Mouse (Mus musculus) liver, postnatal 0 days (tissue): ENCODE results near the gene Spag5. TPM values are rescaled to one million over a fixed set of nuclear protein-coding genes. Genes with fewer than 3 reads are reported as not detected.
A peak's percentile ranks its signal among the peaks of the same experiment; 100 is the strongest.
"Not testable (repeated sequence)": the region's sequence is repeated elsewhere in the genome, so short reads cannot be mapped to it uniquely, and the experiment has no call there.

Experiments used
- ATAC-seq: fragments of 200-750 bp; cut with Nextera tagmentation; 2 replicates; pipeline ENCODE4 v1.8.0; 2017; ENCODE audit warnings: mild to moderate bottlenecking, moderate library complexity
- DNase-seq: peaks from one replicate; pipeline ENCODE4 v3.0.0-alpha.2; 2016
- H3K27ac ChIP-seq: fragments of 300-500 bp; sonication (generic); 2 replicates; pipeline ENCODE4 v1.5.1; 2014; ENCODE audit warnings: antibody characterized with exemption, moderate library complexity, mild to moderate bottlenecking, low read depth
- H3K27me3 ChIP-seq: fragments of 300-500 bp; sonication (generic); 2 replicates; pipeline ENCODE4 v1.6.1; 2014; ENCODE audit warnings: low read length, control low read depth, mixed read lengths; ENCODE audit not compliant: insufficient read depth
- H3K36me3 ChIP-seq: fragments of 300-500 bp; sonication (generic); replicated peaks from 2 replicates; pipeline ENCODE4 v1.6.1; 2014; ENCODE audit warnings: mild to moderate bottlenecking, control low read depth, low read length, moderate library complexity, mixed read lengths; ENCODE audit not compliant: insufficient read depth
- H3K4me1 ChIP-seq: fragments of 300-500 bp; sonication (generic); 2 replicates; pipeline ENCODE4 v1.6.1; 2014; ENCODE audit warnings: antibody characterized with exemption, mild to moderate bottlenecking, control low read depth; ENCODE audit not compliant: insufficient read depth
- H3K4me2 ChIP-seq: fragments of 300-500 bp; sonication (generic); 2 replicates; pipeline ENCODE4 v1.6.1; 2014; ENCODE audit warnings: low read depth, mild to moderate bottlenecking, low read length, moderate library complexity, mixed read lengths
- H3K4me3 ChIP-seq: fragments of 300-500 bp; sonication (generic); 2 replicates; pipeline ENCODE4 v1.5.1; 2014; ENCODE audit warnings: low read depth, low read length
- H3K9ac ChIP-seq: fragments of 300-500 bp; sonication (generic); replicated peaks from 2 replicates; pipeline ENCODE4 v1.6.1; 2014; ENCODE audit warnings: mild to moderate bottlenecking, moderate library complexity
- H3K9me3 ChIP-seq: fragments of 300-500 bp; sonication (generic); 2 replicates; pipeline ENCODE4 v1.6.1; 2016; ENCODE audit warnings: mild to moderate bottlenecking, control low read depth, low read length, mixed read lengths
- CTCF ChIP-seq: sonication (generic); IDR thresholded peaks from 2 replicates; pipeline ENCODE4 v1.5.1; 2016; ENCODE audit warnings: antibody characterized with exemption, low read depth
- EP300 ChIP-seq: IDR thresholded peaks from 2 replicates; pipeline ENCODE4 v1.6.1; 2016; ENCODE audit warnings: antibody characterized with exemption, low read depth, mild to moderate bottlenecking
- WGBS: fragments of 180-500 bp; shearing (Covaris S2); extraction: QIAGEN DNeasy Blood & Tissue Kit; methylation state at CpG from one replicate; pipeline ENCODE4 v1.1.7; 2014; ENCODE audit not compliant: insufficient replicate concordance; 5-methylcytosine and 5-hydroxymethylcytosine counted together
- polyA plus RNA-seq: library from polyadenylated mRNA; unstranded; fragments of >200 nt; fragmentation: Nextera tagmentation; extraction: Ambion mirVana; gene quantifications from 2 replicates; pipeline ENCODE4 v1.2.1, GENCODE M21; 2015

Gene Spag5
- polyA plus RNA-seq, 1 experiment from 2014 or later = 11.4 TPM

DNA sequence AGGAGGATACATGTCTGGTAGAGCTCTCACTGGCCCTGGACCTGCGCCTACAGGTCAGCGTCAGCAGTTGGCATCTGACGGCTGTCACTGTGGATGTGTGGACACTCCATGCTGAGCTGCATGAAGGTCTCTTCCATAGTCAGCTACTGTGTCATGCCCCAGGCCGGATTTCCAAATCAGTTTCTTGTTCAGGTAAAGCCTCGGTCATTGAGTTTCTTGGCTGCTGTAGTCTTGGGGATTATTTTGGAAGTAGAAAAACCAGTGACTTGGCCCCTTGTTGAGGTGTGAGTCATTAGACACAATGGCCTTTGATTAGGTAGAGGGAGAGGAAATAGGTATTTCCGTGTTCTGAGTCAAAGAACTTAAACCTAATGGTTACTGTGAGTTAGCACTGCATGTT lies 35.8 kb upstream of the Spag5 start:
- Histone ChIP-seq H3K27me3 (no peaks in the 10 kb centered on the region), H3K9me3 (no peaks in the 10 kb centered on the region), H3K4me1 (0 out of 2 replicates have a peak, but pooled peaks cover 5% of the 10 kb centered on the region), H3K4me3 (no peak overlapping the region), H3K27ac (no peak overlapping the region), H3K4me2 (no peak overlapping the region), H3K9ac (no peak overlapping the region), H3K36me3 (peaks cover 54% of the 10 kb centered on the region)
- DNase-seq = no peak
- no peak for ATAC-seq
- TF ChIP-seq CTCF (no peak), EP300 (no peak)
- 90% methylated on average over 6 of the region's 6 CpGs for WGBS

DNA sequence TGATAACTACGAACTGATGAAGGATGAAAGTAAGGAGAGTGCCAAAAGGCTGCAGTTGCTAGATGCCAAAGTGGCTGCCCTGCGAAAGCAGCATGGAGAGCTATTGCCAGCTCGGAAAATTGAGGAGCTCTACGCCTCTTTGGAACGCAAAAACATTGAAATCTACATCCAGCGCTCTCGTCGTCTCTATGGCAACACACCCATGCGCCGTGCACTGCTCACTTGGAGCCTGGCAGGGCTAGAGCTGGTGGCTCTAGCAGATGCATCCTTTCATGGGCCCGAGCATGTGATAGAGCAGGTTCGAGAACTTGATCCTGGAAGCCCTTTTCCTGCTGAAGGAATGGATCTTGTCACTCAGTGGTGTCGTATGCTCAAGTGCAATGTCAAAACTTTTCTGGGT lies 29.3 kb upstream of the Spag5 start:
- TF ChIP-seq CTCF = no peak
- TF ChIP-seq EP300 = no peak
- no peak for ATAC-seq
- WGBS = 85% methylated on average over 13 of the region's 13 CpGs
- no peak overlapping the region for H3K4me2 ChIP-seq
- DNase-seq = no peak
- H3K9ac ChIP-seq = no peak overlapping the region
- H3K36me3 ChIP-seq = peaks cover 82% of the 10 kb centered on the region
- H3K4me3 ChIP-seq = no peak overlapping the region
- no peaks in the 10 kb centered on the region for H3K9me3 ChIP-seq
- H3K27ac ChIP-seq = no peak overlapping the region
- no peaks in the 10 kb centered on the region for H3K27me3 ChIP-seq
- H3K4me1 ChIP-seq = no peaks in the 10 kb centered on the region

DNA sequence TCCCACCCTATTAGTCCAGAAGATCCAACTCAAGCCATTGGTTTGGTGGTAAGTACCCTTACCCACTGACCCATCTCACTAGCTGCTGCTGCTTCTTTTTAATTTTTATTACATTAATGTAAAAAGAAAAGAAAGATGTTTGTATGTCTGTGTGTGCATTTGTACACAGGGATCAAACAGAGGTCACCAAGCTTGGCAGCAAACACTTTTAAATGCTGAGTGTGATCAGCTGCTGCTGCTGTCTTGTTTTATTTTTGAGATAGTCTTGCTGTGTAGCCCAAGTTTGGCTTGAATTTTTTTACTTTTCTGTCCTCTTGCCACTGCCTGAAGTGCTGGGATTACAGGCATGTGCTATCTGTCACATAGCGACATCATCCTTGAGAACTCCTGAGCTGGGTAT lies 25.7 kb upstream of the Spag5 start:
- no peak overlapping the region for H3K27ac ChIP-seq
- no peak overlapping the region for H3K4me2 ChIP-seq
- H3K9me3 ChIP-seq = no peaks in the 10 kb centered on the region
- H3K9ac ChIP-seq = no peak overlapping the region
- 100% methylated on average over 1 of the region's 1 CpGs for WGBS
- no peaks in the 10 kb centered on the region for H3K4me1 ChIP-seq
- H3K4me3 ChIP-seq = no peak overlapping the region
- TF ChIP-seq EP300 (no peak), CTCF (no peak)
- DNase-seq (no peak), ATAC-seq (no peak)
- H3K36me3 ChIP-seq = peaks cover 90% of the 10 kb centered on the region
- no peaks in the 10 kb centered on the region for H3K27me3 ChIP-seq

DNA sequence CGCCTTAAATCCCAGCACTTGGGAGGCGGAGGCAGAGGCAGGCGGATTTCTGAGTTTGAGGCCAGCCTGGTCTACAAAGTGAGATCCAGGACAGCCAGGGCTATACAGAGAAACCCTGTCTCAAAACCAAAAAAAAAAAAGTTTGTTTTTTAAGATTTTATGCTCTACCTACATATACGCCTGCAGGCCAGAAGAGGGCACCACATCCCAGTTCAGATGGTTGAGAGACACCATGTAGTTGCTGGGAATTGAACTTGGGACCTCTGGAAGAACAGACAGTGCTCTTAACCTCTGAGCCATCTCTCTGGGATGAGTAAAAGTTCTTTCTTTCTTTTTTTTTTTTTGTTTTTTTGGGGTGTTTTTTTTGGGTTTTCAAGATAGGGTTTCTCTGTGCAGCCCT lies 25.2 kb upstream of the Spag5 start:
- 95% methylated on average over 4 of the region's 4 CpGs for WGBS
- not testable (repeated sequence) for H3K27ac ChIP-seq, H3K27me3 ChIP-seq, H3K4me3 ChIP-seq, H3K9ac ChIP-seq, DNase-seq, H3K4me1 ChIP-seq, H3K4me2 ChIP-seq, ATAC-seq, H3K9me3 ChIP-seq
- H3K36me3 ChIP-seq = peaks cover 93% of the 10 kb centered on the region
- peak; percentile 51 for TF ChIP-seq CTCF

DNA sequence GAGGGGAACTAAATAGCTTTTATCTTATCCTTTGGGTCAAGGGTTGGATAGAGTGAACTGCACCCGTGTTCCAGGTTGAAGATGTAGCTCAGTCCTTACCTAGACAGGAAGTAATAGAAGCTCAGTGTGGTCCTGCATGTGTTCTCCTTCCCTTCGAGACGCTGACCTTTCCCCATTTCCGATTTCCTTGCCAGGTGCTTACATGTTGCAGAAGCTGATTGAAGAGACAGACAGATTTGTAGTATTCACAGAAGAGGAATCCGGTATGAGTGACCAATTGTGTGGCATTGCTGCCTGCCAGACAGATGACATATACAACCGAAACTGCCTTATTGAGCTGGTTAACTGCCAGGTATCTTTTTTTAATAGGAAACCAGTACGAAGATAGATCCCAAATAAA lies 22.5 kb upstream of the Spag5 start:
- no peak for TF ChIP-seq EP300
- no peak for TF ChIP-seq CTCF
- no peak overlapping the region for H3K4me2 ChIP-seq
- ATAC-seq (no peak), DNase-seq (no peak)
- H3K36me3 ChIP-seq = peaks cover 88% of the 10 kb centered on the region
- H3K4me3 ChIP-seq = no peak overlapping the region
- no peak overlapping the region for H3K27ac ChIP-seq
- no peaks in the 10 kb centered on the region for H3K4me1 ChIP-seq
- 77% methylated on average over 7 of the region's 7 CpGs for WGBS
- H3K9ac ChIP-seq = no peak overlapping the region
- no peaks in the 10 kb centered on the region for H3K9me3 ChIP-seq
- no peaks in the 10 kb centered on the region for H3K27me3 ChIP-seq

DNA sequence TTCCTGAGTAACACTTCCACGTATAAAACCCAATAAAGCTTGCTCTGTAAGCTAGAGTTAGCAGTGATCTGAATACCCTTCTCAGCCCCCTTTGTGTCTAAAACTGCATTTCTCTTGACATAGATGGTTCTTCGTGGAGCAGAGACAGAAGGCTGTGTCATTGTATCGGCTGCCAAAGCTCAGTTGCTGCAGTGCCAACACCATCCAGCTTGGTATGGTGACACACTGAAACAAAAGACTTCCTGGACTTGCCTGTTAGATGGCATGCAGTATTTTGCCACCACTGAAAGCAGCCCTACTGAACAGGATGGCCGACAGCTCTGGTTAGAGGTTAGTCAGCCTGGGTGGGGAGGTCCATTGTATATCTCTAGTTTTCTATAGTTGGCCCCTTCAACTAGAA lies 21.7 kb upstream of the Spag5 start:
- H3K4me3 ChIP-seq = no peak overlapping the region
- H3K27ac ChIP-seq = no peak overlapping the region
- ATAC-seq (no peak), DNase-seq (no peak)
- TF ChIP-seq CTCF (no peak), EP300 (no peak)
- no peaks in the 10 kb centered on the region for H3K9me3 ChIP-seq
- no peak overlapping the region for H3K4me2 ChIP-seq
- H3K27me3 ChIP-seq = no peaks in the 10 kb centered on the region
- H3K4me1 ChIP-seq = no peaks in the 10 kb centered on the region
- H3K9ac ChIP-seq = no peak overlapping the region
- 85% methylated on average over 4 of the region's 4 CpGs for WGBS
- H3K36me3 ChIP-seq = peaks cover 88% of the 10 kb centered on the region

DNA sequence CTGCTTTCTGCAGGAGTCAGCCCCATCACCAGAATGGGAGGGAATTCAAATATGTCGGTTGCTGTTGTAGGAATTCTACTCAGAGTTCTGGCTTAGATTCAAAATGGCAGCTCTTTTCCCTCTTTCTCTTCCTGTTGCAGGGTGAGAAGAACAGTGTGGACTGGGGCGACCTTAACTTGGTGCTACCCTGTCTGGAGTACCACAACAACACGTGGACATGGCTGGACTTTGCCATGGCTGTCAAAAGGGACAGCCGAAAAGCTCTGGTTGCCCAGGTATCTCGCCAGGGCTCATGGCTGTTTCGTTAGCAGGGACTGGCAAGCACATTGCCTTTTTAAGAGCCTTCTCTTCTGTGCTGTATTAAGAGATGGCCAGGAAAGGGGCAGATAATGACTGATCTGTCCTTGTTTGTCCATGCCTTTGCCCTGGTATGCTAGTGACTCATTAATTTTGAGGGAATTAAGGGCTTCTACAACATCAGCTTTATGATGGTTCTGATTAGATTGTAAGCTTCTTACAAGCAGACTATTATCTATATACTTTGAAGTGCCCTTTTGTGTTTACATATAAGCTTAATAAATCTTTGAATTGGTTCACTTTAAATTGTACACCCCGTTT lies 12.1 kb upstream of the Spag5 start:
- ATAC-seq = no peak
- no peak overlapping the region for H3K9ac ChIP-seq
- H3K4me3 ChIP-seq = no peak overlapping the region
- no peak overlapping the region for H3K4me2 ChIP-seq
- no peaks in the 10 kb centered on the region for H3K9me3 ChIP-seq
- peaks cover 68% of the 10 kb centered on the region for H3K36me3 ChIP-seq
- WGBS = 83% methylated on average over 7 of the region's 7 CpGs
- no peaks in the 10 kb centered on the region for H3K27me3 ChIP-seq
- H3K27ac ChIP-seq = no peak overlapping the region
- DNase-seq = no peak
- H3K4me1 ChIP-seq = no peaks in the 10 kb centered on the region
- TF ChIP-seq CTCF (no peak), EP300 (no peak)
